Mouse (Mus musculus) midbrain, embryonic 11.5 days (tissue): Measurements from ENCODE around the gene Pex19. TPM values are rescaled to one million over a fixed set of nuclear protein-coding genes. Genes with fewer than 3 reads are reported as not detected.

Experiments used
- ATAC-seq: fragments of 200-750 bp; cut with Nextera tagmentation; 2 replicates; pipeline ENCODE4 v1.8.0; 2017; ENCODE audit warnings: moderate TSS enrichment, moderate library complexity; ENCODE audit not compliant: low FRiP score
- DNase-seq: peaks from one replicate; pipeline ENCODE4 v3.0.0; 2015; ENCODE audit warnings: low spot score; ENCODE audit errors: missing footprints
- H3K27ac ChIP-seq: fragments of 300-500 bp; sonication (generic); 2 replicates; pipeline ENCODE4 v1.5.1; 2014; ENCODE audit warnings: low read depth, low read length
- H3K27me3 ChIP-seq: fragments of 300-500 bp; sonication (generic); 2 replicates; pipeline ENCODE4 v1.6.1; 2014; ENCODE audit warnings: mild to moderate bottlenecking, low read length, moderate library complexity, mixed read lengths; ENCODE audit not compliant: control insufficient read depth, insufficient read depth
- H3K36me3 ChIP-seq: fragments of 300-500 bp; sonication (generic); 2 replicates; pipeline ENCODE4 v1.6.1; 2014; ENCODE audit warnings: mild to moderate bottlenecking, low read length, moderate library complexity, mixed read lengths; ENCODE audit not compliant: control insufficient read depth, insufficient read depth
- H3K4me1 ChIP-seq: fragments of 300-500 bp; sonication (generic); 2 replicates; pipeline ENCODE4 v1.6.1; 2014; ENCODE audit warnings: low read length; ENCODE audit not compliant: control insufficient read depth, insufficient read depth
- H3K4me2 ChIP-seq: fragments of 300-500 bp; sonication (generic); 2 replicates; pipeline ENCODE4 v1.6.1; 2014; ENCODE audit warnings: mild to moderate bottlenecking, moderate library complexity
- H3K4me3 ChIP-seq: fragments of 300-500 bp; sonication (generic); 2 replicates; pipeline ENCODE4 v1.5.1; 2014; ENCODE audit warnings: low read depth, low read length
- H3K9ac ChIP-seq: fragments of 300-500 bp; sonication (generic); 2 replicates; pipeline ENCODE4 v1.6.1; 2014; ENCODE audit warnings: low read length
- H3K9me3 ChIP-seq: fragments of 300-500 bp; sonication (generic); 2 replicates; pipeline ENCODE4 v1.6.1; 2016; ENCODE audit warnings: low read length; ENCODE audit not compliant: control insufficient read depth
- WGBS: fragments of 180-500 bp; shearing (Covaris S2); extraction: QIAGEN DNeasy Blood & Tissue Kit; methylation state at CpG from one replicate; pipeline ENCODE4 v1.1.7; 2014; 5-methylcytosine and 5-hydroxymethylcytosine counted together
- polyA plus RNA-seq: library from polyadenylated mRNA; unstranded; fragments of >200 nt; fragmentation: Nextera tagmentation; extraction: Ambion mirVana; gene quantifications from 2 replicates; pipeline ENCODE4 v1.2.1, GENCODE M21; 2014

Pex19 gene
- polyA plus RNA-seq, 1 experiment from 2014 or later = 153 TPM

GRCm38 (mm10) chr1:172128563-172128962 is 2.0 kb downstream of the Pex19 start:
- Histone ChIP-seq H3K4me3 (no peak overlapping the region), H3K4me2 (no peak overlapping the region), H3K36me3 (peaks cover 31% of the 10 kb centered on the region), H3K4me1 (peaks cover 10% of the 10 kb centered on the region), H3K9me3 (no peaks in the 10 kb centered on the region), H3K27me3 (no peaks in the 10 kb centered on the region), H3K27ac (no peak overlapping the region), H3K9ac (no peak overlapping the region)
- 94% methylated on average over 15 of the region's 15 CpGs for WGBS
- DNase-seq = no peak
- ATAC-seq = no peak

- no peaks in the 10 kb centered on the region for H3K27me3 ChIP-seq
- H3K4me3 ChIP-seq = no peak overlapping the region
- DNase-seq (peak; percentile 65), ATAC-seq (no peak)
- no peak overlapping the region for H3K4me2 ChIP-seq
- H3K27ac ChIP-seq = no peak overlapping the region
- no peaks in the 10 kb centered on the region for H3K9me3 ChIP-seq
- H3K9ac ChIP-seq = no peak overlapping the region
- H3K4me1 ChIP-seq = peaks cover 10% of the 10 kb centered on the region
- peaks cover 33% of the 10 kb centered on the region for H3K36me3 ChIP-seq
- 81% methylated on average over 2 of the region's 2 CpGs for WGBS
These were observed 2.6 kb downstream of the Pex19 start for GRCm38 (mm10) chr1:172129108-172129507.

- no peak overlapping the region for H3K27ac ChIP-seq
- ATAC-seq = no peak
- no peaks in the 10 kb centered on the region for H3K9me3 ChIP-seq
- H3K36me3 ChIP-seq = peaks cover 40% of the 10 kb centered on the region
- H3K27me3 ChIP-seq = no peaks in the 10 kb centered on the region
- H3K4me1 ChIP-seq = peaks cover 10% of the 10 kb centered on the region
- H3K9ac ChIP-seq = no peak overlapping the region
- DNase-seq = peak; percentile 82
- no peak overlapping the region for H3K4me2 ChIP-seq
- WGBS = 96% methylated on average over 5 of the region's 5 CpGs
- no peak overlapping the region for H3K4me3 ChIP-seq
These were observed 3.2 kb downstream of the Pex19 start for GRCm38 (mm10) chr1:172129780-172130179.

GRCm38 (mm10) chr1:172132319-172132718 is 5.8 kb downstream of the Pex19 start:
- Histone ChIP-seq H3K27me3 (no peaks in the 10 kb centered on the region), H3K9ac (no peak overlapping the region), H3K4me2 (no peak overlapping the region), H3K4me3 (no peak overlapping the region), H3K4me1 (peaks cover 5% of the 10 kb centered on the region), H3K9me3 (no peaks in the 10 kb centered on the region), H3K27ac (no peak overlapping the region), H3K36me3 (peaks cover 41% of the 10 kb centered on the region)
- ATAC-seq = no peak
- WGBS = 93% methylated on average over 7 of the region's 7 CpGs
- no peak for DNase-seq

GRCm38 (mm10) chr1:172133535-172133934 is 7.0 kb downstream of the Pex19 start:
- Histone ChIP-seq H3K36me3 (peaks cover 39% of the 10 kb centered on the region), H3K4me1 (no peaks in the 10 kb centered on the region), H3K9me3 (no peaks in the 10 kb centered on the region), H3K4me3 (no peak overlapping the region), H3K27me3 (no peaks in the 10 kb centered on the region), H3K4me2 (no peak overlapping the region), H3K27ac (no peak overlapping the region), H3K9ac (no peak overlapping the region)
- ATAC-seq (no peak), DNase-seq (no peak)
- 91% methylated on average over 7 of the region's 7 CpGs for WGBS

GRCm38 (mm10) chr1:172134072-172134471 is 7.5 kb downstream of the Pex19 start:
- Histone ChIP-seq H3K36me3 (peaks cover 37% of the 10 kb centered on the region), H3K9me3 (no peaks in the 10 kb centered on the region), H3K27me3 (no peaks in the 10 kb centered on the region), H3K4me3 (no peak overlapping the region), H3K9ac (no peak overlapping the region), H3K4me2 (no peak overlapping the region), H3K4me1 (no peaks in the 10 kb centered on the region), H3K27ac (no peak overlapping the region)
- ATAC-seq (no peak), DNase-seq (no peak)
- WGBS = 89% methylated on average over 4 of the region's 4 CpGs

GRCm38 (mm10) chr1:172140160-172140559 is 13.6 kb downstream of the Pex19 start:
- no peaks in the 10 kb centered on the region for H3K4me1 ChIP-seq
- no peak for ATAC-seq
- no peaks in the 10 kb centered on the region for H3K36me3 ChIP-seq
- no peaks in the 10 kb centered on the region for H3K9me3 ChIP-seq
- DNase-seq = no peak
- no peak overlapping the region for H3K4me3 ChIP-seq
- no peaks in the 10 kb centered on the region for H3K27me3 ChIP-seq
- H3K4me2 ChIP-seq = no peak overlapping the region
- no peak overlapping the region for H3K9ac ChIP-seq
- H3K27ac ChIP-seq = no peak overlapping the region
- 87% methylated on average over 2 of the region's 2 CpGs for WGBS

GRCm38 (mm10) chr1:172140825-172141224 is 14.3 kb downstream of the Pex19 start:
- H3K4me3 ChIP-seq = no peak overlapping the region
- H3K4me1 ChIP-seq = no peaks in the 10 kb centered on the region
- ATAC-seq = no peak
- H3K36me3 ChIP-seq = no peaks in the 10 kb centered on the region
- no peak overlapping the region for H3K9ac ChIP-seq
- no peaks in the 10 kb centered on the region for H3K9me3 ChIP-seq
- H3K27me3 ChIP-seq = no peaks in the 10 kb centered on the region
- H3K4me2 ChIP-seq = no peak overlapping the region
- H3K27ac ChIP-seq = no peak overlapping the region
- WGBS = 82% methylated on average over 1 of the region's 1 CpGs
- DNase-seq = no peak

GRCm38 (mm10) chr1:172141529-172141928 is 15.0 kb downstream of the Pex19 start:
- Histone ChIP-seq H3K4me3 (no peak overlapping the region), H3K27me3 (no peaks in the 10 kb centered on the region), H3K27ac (no peak overlapping the region), H3K4me2 (no peak overlapping the region), H3K4me1 (no peaks in the 10 kb centered on the region), H3K36me3 (no peaks in the 10 kb centered on the region), H3K9me3 (no peaks in the 10 kb centered on the region), H3K9ac (no peak overlapping the region)
- 88% methylated on average over 3 of the region's 3 CpGs for WGBS
- DNase-seq (no peak), ATAC-seq (no peak)

- no peaks in the 10 kb centered on the region for H3K36me3 ChIP-seq
These were observed 17.0 kb downstream of the Pex19 start for GRCm38 (mm10) chr1:172143570-172143969.

More at GRCm38 (mm10) chr1:172143570-172143969, 17.0 kb downstream of the Pex19 start:
- H3K4me2 ChIP-seq = no peak overlapping the region
- H3K27me3 ChIP-seq = no peaks in the 10 kb centered on the region
- ATAC-seq (no peak), DNase-seq (no peak)
- H3K4me3 ChIP-seq = no peak overlapping the region
- H3K27ac ChIP-seq = no peak overlapping the region
- no peaks in the 10 kb centered on the region for H3K9me3 ChIP-seq
- H3K4me1 ChIP-seq = no peaks in the 10 kb centered on the region
- no peak overlapping the region for H3K9ac ChIP-seq
- 31% methylated on average over 1 of the region's 1 CpGs for WGBS
